In genomic region chr2:67976488-67976887, GRCm38 (mm10) we compare ENCODE assay signal across 12 mouse cellular contexts.
"Had no signal": no experiment of that assay in that cellular context is flagged by ENCODE, and none has a peak within 500 bp of the region (broad histone marks: within the 10 kb centered on the region; RNA-seq: fewer than 3 reads in every experiment).

No protein-coding gene starts in this region.

- H3K27ac ChIP-seq: intestine, embryonic 15.5 days; left cerebral cortex, adult 2 months; limb, embryonic 15.5 days; liver, embryonic 14.5 days; midbrain, embryonic 13.5 days; neural tube, embryonic 13.5 days; stomach, postnatal 0 days had no signal

- H3K27me3 ChIP-seq: intestine, embryonic 15.5 days; limb, embryonic 15.5 days; midbrain, embryonic 13.5 days; neural tube, embryonic 13.5 days had no signal

- H3K9ac ChIP-seq: intestine, embryonic 15.5 days; limb, embryonic 15.5 days; liver, embryonic 14.5 days; midbrain, embryonic 13.5 days; neural tube, embryonic 13.5 days had no signal

- H3K4me2 ChIP-seq: intestine, embryonic 15.5 days; limb, embryonic 15.5 days; midbrain, embryonic 13.5 days; neural tube, embryonic 13.5 days had no signal

- ATAC-seq: intestine, embryonic 15.5 days; midbrain, embryonic 13.5 days had no signal

- H3K4me1 ChIP-seq: intestine, embryonic 15.5 days; limb, embryonic 15.5 days had no signal

- H3K9me3 ChIP-seq: intestine, embryonic 15.5 days; limb, embryonic 15.5 days; midbrain, embryonic 13.5 days; neural tube, embryonic 13.5 days had no signal

- DNase-seq: kidney, adult 18-20 months; kidney, postnatal 14 days; lung, adult 18-20 months; retina, postnatal 1 day; thymus, postnatal 4 days had no signal

- H3K36me3 ChIP-seq: intestine, embryonic 15.5 days; limb, embryonic 15.5 days; midbrain, embryonic 13.5 days; neural tube, embryonic 13.5 days had no signal

- H3K4me3 ChIP-seq: intestine, embryonic 15.5 days; left cerebral cortex, adult 2 months; limb, embryonic 15.5 days; midbrain, embryonic 13.5 days; neural tube, embryonic 13.5 days had no signal
